Mouse (Mus musculus) bone marrow, adult 2 months (tissue): ENCODE results near the gene Ephb2.

Source experiments
- CTCF ChIP-seq: fragments of 200-500 bp; IDR thresholded peaks from 2 replicates; pipeline ENCODE4 v1.5.1; 2011; ENCODE audit warnings: low read length, control low read depth; ENCODE audit not compliant: control insufficient read depth, insufficient read depth
- POLR2A ChIP-seq: fragments of 200-500 bp; IDR thresholded peaks from 2 replicates; pipeline ENCODE4 v1.6.1; 2011; ENCODE audit warnings: low read depth, mild to moderate bottlenecking, control low read depth, low read length, borderline replicate concordance; ENCODE audit not compliant: control insufficient read depth

DNA sequence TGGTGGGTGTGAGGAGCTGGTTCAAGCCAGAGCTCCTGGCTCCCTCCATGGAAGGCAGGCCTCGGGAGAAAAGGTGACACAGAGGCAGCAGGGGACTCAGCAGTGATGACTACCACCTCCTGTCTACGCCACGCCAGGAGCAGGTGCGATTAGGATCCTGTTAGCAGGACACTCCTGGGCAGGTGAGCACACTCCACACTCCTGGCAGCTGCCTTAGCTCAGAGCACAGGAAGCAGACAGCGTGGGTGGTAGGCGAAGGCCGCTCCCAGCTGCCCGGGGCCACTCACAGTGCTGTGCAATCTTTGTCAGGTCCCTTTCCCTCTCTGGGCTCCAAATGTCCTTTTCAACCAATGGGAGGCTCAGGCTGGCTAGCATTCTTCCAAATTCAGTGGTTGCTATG, 34.3 kb downstream of the Ephb2 start:
- TF ChIP-seq CTCF (no peak), POLR2A (no peak)
